Mouse (Mus musculus): ENCODE measurements around the gene Slc9a3r2. TPM values are rescaled to one million over a fixed set of nuclear protein-coding genes. Genes with fewer than 3 reads are reported as not detected.

Slc9a3r2 gene
- polyA plus RNA-seq, 1 experiment from 2014 or later: 51.7 TPM

DNA sequence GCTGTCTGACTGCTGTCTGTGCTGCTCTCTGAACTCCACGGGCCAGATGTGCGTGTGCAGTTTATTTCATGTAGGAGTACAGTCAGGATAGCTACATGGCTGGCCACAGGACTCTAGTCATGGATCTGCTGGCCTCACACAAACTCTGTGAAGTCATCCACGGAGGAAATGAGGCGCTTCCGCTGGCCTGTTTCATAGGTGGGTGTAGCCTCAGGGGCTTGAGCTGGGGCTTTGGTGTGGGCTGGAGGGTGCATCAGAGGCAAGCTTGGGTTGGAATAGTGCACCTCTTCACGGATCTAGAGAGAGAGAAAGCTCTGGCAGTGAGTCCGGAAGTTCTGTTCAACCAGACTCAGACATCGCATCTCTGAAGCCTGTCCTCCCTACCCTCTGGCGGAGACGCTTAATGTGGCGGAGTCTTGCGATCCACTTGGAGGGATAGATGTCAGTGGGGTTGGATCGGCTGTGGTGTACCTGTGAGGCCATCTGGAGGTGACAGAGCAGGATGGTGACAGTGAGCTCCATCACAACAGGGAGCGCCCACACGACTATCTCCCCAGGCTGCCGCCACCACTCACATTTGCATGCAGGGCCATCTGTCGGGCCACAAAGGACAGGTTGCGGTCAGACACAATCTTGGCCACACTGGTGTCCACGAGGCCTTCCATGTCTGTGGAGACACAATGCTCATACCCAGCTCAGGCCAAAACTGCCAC lies 53.5 kb downstream of the Slc9a3r2 start:
- H3K9me3 ChIP-seq (ENCODE audit: control insufficient read depth, low read length): no peaks in the 10 kb centered on the region
- no peak overlapping the region for H3K4me3 ChIP-seq (ENCODE audit: low read depth, low read length)
- H3K9ac ChIP-seq (ENCODE audit: low read length): no peak overlapping the region
- ATAC-seq (replicated peaks; ENCODE audit: low FRiP score, low TSS enrichment, low read depth) (no peak), DNase-seq (ENCODE audit: low spot score) (no peak)
- H3K27me3 ChIP-seq (replicated peaks; ENCODE audit: control insufficient read depth, insufficient read depth, low read length): no peaks in the 10 kb centered on the region
- no peak overlapping the region for H3K27ac ChIP-seq (ENCODE audit: low read depth)
- H3K4me1 ChIP-seq (replicated peaks; ENCODE audit: control insufficient read depth, insufficient read depth, low read length): no peaks in the 10 kb centered on the region
- WGBS: 90% methylated on average over 19 of the region's 19 CpGs
- H3K36me3 ChIP-seq (ENCODE audit: control insufficient read depth, insufficient read depth, low read length): peaks cover 97% of the 10 kb centered on the region
- H3K4me2 ChIP-seq (ENCODE audit: low read length): no peak overlapping the region

DNA sequence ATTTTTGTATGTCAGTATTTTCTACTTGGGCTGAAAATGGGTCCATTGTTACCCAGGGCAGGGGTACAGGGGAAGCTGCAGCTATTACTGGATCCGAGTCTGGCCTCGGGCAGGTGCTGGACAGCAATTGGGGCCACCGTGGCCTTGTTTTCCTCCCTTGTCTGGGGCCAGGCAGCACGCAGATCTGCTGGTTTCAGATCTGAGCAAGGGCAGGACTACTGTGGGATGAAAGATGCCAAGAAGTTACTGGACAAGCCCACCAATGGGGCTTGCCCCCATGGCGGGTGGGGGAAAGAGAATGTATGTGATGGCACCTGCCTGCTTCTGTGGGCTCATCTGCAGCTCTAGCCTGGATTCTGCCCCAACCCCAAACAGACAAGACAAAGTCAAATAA lies 54.1 kb downstream of the Slc9a3r2 start:
- no peaks in the 10 kb centered on the region for H3K27me3 ChIP-seq (replicated peaks; ENCODE audit: control insufficient read depth, insufficient read depth, low read length)
- H3K36me3 ChIP-seq (ENCODE audit: control insufficient read depth, insufficient read depth, low read length): peaks cover 97% of the 10 kb centered on the region
- H3K9me3 ChIP-seq (ENCODE audit: control insufficient read depth, low read length): no peaks in the 10 kb centered on the region
- no peak overlapping the region for H3K4me2 ChIP-seq (ENCODE audit: low read length)
- ATAC-seq (replicated peaks; ENCODE audit: low FRiP score, low TSS enrichment, low read depth) (no peak), DNase-seq (ENCODE audit: low spot score) (no peak)
- H3K27ac ChIP-seq (ENCODE audit: low read depth): no peak overlapping the region
- H3K4me1 ChIP-seq (replicated peaks; ENCODE audit: control insufficient read depth, insufficient read depth, low read length): no peaks in the 10 kb centered on the region
- no peak overlapping the region for H3K9ac ChIP-seq (ENCODE audit: low read length)
- WGBS: 83% methylated on average over 5 of the region's 5 CpGs
- no peak overlapping the region for H3K4me3 ChIP-seq (ENCODE audit: low read depth, low read length)

DNA sequence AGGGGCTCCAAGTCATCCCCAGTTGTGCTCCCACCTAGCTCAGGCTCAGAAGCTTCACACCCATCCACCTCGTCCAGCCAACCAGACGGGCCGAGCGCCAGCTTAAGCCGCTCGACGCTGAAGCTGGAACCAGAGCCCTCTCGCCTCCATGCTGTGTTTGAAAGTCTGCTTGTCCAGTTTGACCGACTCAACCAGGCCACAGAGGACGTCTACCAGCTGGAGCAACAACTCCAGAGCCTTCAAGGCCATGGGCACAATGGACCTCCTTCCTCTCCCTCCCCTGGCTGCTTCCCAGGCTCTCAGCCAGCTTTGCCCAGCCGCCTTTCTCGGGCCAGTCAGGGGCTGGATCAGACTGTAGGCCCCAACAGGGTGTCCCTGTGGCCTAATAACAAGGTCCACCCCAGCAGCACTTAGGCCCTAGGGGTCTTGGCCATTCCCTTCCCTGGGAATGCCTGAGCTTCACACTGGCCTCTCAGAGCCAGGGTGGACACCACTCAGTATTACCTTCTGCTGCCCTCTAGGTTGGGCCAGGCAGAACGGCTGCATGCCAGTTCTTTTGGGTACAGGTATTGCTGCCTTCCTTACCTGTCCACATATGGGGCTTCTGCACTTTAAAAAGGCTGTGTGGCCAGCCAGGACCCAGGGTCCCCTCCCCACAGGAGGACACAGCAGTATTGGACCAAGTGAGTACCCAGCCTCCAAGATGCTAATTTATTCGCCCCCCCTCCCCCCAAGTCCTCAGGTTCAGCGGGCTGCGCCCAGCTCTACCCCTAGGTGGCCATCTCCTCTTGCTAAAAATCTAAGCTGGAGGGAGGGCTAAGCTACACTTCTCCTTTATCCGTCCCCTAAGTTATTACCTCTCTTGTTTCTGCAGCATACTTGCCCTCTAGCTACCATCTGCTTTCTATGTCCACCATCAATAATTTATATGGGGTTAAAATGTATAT lies 54.7 kb downstream of the Slc9a3r2 start:
- Histone ChIP-seq H3K4me2 (ENCODE audit: low read length) (no peak overlapping the region), H3K27ac (ENCODE audit: low read depth) (no peak overlapping the region), H3K4me1 (replicated peaks; ENCODE audit: control insufficient read depth, insufficient read depth, low read length) (no peaks in the 10 kb centered on the region), H3K27me3 (replicated peaks; ENCODE audit: control insufficient read depth, insufficient read depth, low read length) (no peaks in the 10 kb centered on the region), H3K36me3 (ENCODE audit: control insufficient read depth, insufficient read depth, low read length) (peaks cover 97% of the 10 kb centered on the region), H3K9me3 (ENCODE audit: control insufficient read depth, low read length) (no peaks in the 10 kb centered on the region), H3K4me3 (ENCODE audit: low read depth, low read length) (no peak overlapping the region), H3K9ac (ENCODE audit: low read length) (no peak overlapping the region)
- DNase-seq (ENCODE audit: low spot score) (no peak), ATAC-seq (replicated peaks; ENCODE audit: low FRiP score, low TSS enrichment, low read depth) (no peak)
- WGBS: 79% methylated on average over 17 of the region's 17 CpGs

DNA sequence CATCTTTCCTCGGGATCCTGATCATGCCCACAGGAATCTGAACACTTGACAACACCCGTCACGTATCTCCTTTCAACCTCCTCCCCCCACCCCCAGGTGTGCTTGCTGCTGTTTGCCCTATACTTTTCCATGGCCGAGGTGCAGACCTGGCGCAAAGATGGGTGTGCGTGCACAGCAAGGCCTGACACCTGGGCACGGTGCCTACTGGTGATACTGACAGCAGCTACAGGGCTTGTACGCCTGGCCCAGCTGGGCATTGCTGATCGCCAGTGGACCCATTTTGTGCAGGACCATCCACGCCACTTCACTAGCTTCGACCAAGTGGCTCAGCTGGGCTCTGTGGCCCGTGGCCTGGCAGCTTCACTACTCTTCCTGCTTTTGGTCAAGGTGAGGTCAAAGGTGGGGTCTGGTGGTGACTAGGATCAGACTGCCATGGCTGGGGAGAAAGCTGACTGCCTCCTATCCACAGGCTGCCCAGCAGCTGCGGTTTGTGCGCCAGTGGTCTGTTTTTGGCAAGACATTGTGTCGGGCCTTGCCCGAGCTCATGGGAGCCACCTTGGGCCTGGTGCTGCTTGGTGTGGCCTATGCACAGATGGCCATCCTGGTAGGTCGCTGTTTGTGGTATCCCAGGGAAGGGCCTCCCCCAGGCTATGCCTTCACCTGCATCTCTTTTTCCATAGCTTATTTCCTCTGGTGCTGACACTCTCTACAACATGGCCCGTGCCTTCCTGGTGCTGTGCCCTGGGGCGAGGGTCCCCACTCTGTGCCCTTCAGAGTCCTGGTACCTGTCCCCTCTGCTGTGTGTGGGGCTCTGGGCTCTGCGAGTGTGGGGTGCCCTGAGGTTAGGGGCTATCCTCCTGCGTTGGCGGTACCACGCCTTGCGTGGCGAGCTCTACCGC lies 55.9 kb downstream of the Slc9a3r2 start:
- no peak overlapping the region for H3K4me3 ChIP-seq (ENCODE audit: low read depth, low read length)
- H3K4me2 ChIP-seq (ENCODE audit: low read length): no peak overlapping the region
- DNase-seq (ENCODE audit: low spot score) (no peak), ATAC-seq (replicated peaks; ENCODE audit: low FRiP score, low TSS enrichment, low read depth) (no peak)
- no peak overlapping the region for H3K9ac ChIP-seq (ENCODE audit: low read length)
- 92% methylated on average over 26 of the region's 26 CpGs for WGBS
- H3K27me3 ChIP-seq (replicated peaks; ENCODE audit: control insufficient read depth, insufficient read depth, low read length): no peaks in the 10 kb centered on the region
- no peaks in the 10 kb centered on the region for H3K4me1 ChIP-seq (replicated peaks; ENCODE audit: control insufficient read depth, insufficient read depth, low read length)
- H3K27ac ChIP-seq (ENCODE audit: low read depth): no peak overlapping the region
- peaks cover 94% of the 10 kb centered on the region for H3K36me3 ChIP-seq (ENCODE audit: control insufficient read depth, insufficient read depth, low read length)
- H3K9me3 ChIP-seq (ENCODE audit: control insufficient read depth, low read length): no peaks in the 10 kb centered on the region

DNA sequence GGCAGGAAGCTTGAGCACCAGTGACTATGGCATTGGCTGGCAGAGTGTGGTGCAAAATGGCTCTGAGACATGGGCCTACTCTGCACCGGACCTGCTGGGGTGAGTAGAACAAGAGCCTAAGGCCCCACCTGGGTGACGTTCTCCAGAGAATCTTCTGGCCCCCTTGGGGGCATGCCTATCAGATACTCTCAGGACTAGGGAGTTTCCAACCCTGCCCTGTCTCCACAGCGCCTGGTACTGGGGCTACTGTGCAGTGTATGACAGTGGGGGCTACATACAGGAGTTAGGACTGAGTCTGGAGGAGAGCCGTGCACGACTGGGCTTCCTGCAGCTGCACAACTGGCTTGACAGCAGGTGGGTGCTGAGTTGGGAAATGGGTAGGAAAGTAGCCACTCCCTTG lies 56.9 kb downstream of the Slc9a3r2 start:
- Histone ChIP-seq H3K27me3 (replicated peaks; ENCODE audit: control insufficient read depth, insufficient read depth, low read length) (no peaks in the 10 kb centered on the region), H3K9ac (ENCODE audit: low read length) (no peak overlapping the region), H3K36me3 (ENCODE audit: control insufficient read depth, insufficient read depth, low read length) (peaks cover 92% of the 10 kb centered on the region), H3K4me2 (ENCODE audit: low read length) (no peak overlapping the region), H3K9me3 (ENCODE audit: control insufficient read depth, low read length) (no peaks in the 10 kb centered on the region), H3K4me3 (ENCODE audit: low read depth, low read length) (no peak overlapping the region), H3K27ac (ENCODE audit: low read depth) (no peak overlapping the region), H3K4me1 (replicated peaks; ENCODE audit: control insufficient read depth, insufficient read depth, low read length) (no peaks in the 10 kb centered on the region)
- whole genome bisulfite sequencing: 86% methylated on average over 5 of the region's 5 CpGs
- ATAC-seq (replicated peaks; ENCODE audit: low FRiP score, low TSS enrichment, low read depth) (no peak), DNase-seq (ENCODE audit: low spot score) (no peak)

DNA sequence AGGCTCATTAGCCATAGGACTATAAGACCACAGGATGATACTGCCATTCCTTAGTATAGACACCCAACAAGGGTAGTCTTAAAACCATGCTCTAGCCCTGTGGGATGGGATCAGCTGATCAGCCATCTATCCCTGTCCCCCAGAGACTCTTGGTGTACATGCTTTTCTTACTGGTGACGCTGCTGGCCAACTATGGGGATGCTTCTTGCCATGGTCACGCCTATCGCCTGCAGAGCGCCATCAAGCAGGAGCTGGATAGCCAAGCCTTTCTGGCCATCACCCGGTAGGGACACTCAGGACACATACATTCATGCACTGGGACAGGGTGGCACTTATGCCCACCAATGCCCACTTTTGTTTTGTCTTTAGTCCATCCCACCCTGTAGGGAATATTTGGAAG lies 58.4 kb downstream of the Slc9a3r2 start:
- WGBS: 98% methylated on average over 5 of the region's 5 CpGs
- Histone ChIP-seq H3K4me1 (replicated peaks; ENCODE audit: control insufficient read depth, insufficient read depth, low read length) (no peaks in the 10 kb centered on the region), H3K4me2 (ENCODE audit: low read length) (no peak overlapping the region), H3K27ac (ENCODE audit: low read depth) (no peak overlapping the region), H3K9me3 (ENCODE audit: control insufficient read depth, low read length) (no peaks in the 10 kb centered on the region), H3K36me3 (ENCODE audit: control insufficient read depth, insufficient read depth, low read length) (peaks cover 92% of the 10 kb centered on the region), H3K9ac (ENCODE audit: low read length) (no peak overlapping the region), H3K4me3 (ENCODE audit: low read depth, low read length) (no peak overlapping the region), H3K27me3 (replicated peaks; ENCODE audit: control insufficient read depth, insufficient read depth, low read length) (no peaks in the 10 kb centered on the region)
- DNase-seq (ENCODE audit: low spot score) (no peak), ATAC-seq (replicated peaks; ENCODE audit: low FRiP score, low TSS enrichment, low read depth) (no peak)

GRCm38 (mm10) chr17:24590943-24591342 lies 59.2 kb downstream of the Slc9a3r2 start:
- Histone ChIP-seq H3K27me3 (replicated peaks; ENCODE audit: control insufficient read depth, insufficient read depth, low read length) (no peaks in the 10 kb centered on the region), H3K9ac (ENCODE audit: low read length) (no peak overlapping the region), H3K27ac (ENCODE audit: low read depth) (no peak overlapping the region), H3K9me3 (ENCODE audit: control insufficient read depth, low read length) (no peaks in the 10 kb centered on the region), H3K4me1 (replicated peaks; ENCODE audit: control insufficient read depth, insufficient read depth, low read length) (no peaks in the 10 kb centered on the region), H3K36me3 (ENCODE audit: control insufficient read depth, insufficient read depth, low read length) (peaks cover 92% of the 10 kb centered on the region), H3K4me2 (ENCODE audit: low read length) (no peak overlapping the region), H3K4me3 (ENCODE audit: low read depth, low read length) (no peak overlapping the region)
- no peak for DNase-seq (ENCODE audit: low spot score)
- 100% methylated on average over 3 of the region's 3 CpGs for WGBS
- no peak for ATAC-seq (replicated peaks; ENCODE audit: low FRiP score, low TSS enrichment, low read depth)
